Mouse (Mus musculus) CH12.LX (cell line): Measurements from ENCODE around the gene Babam2.

Experiments used
- BHLHE40 ChIP-seq: IDR thresholded peaks from 2 replicates; pipeline ENCODE4 v1.6.1; 2011; ENCODE audit warnings: mild to moderate bottlenecking, low read depth, low read length, improper control_type of control experiment
- CHD2 ChIP-seq: IDR thresholded peaks from 2 replicates; pipeline ENCODE4 v1.6.1; 2011; ENCODE audit warnings: low read length, improper control_type of control experiment
- CTCF ChIP-seq, 2 experiments: IDR thresholded peaks in 1 of 2; conservative IDR thresholded peaks in 1 of 2; 2 replicates each; pipeline ENCODE4 v1.5.1; 2011 to 2012; ENCODE audit warnings: low read depth in 2 of 2, low read length in 2 of 2, improper control_type of control experiment in 1 of 2, inconsistent platforms in 1 of 2, mild to moderate bottlenecking in 1 of 2, moderate library complexity in 1 of 2
- EP300 ChIP-seq: IDR thresholded peaks from 2 replicates; pipeline ENCODE4 v1.6.1; 2011; ENCODE audit warnings: low read length, improper control_type of control experiment
- POLR2A ChIP-seq: IDR thresholded peaks from 2 replicates; pipeline ENCODE4 v1.6.1; 2011; ENCODE audit warnings: low read depth, mild to moderate bottlenecking, improper control_type of control experiment, low read length
- RAD21 ChIP-seq: IDR thresholded peaks from 2 replicates; pipeline ENCODE4 v1.6.1; 2011; ENCODE audit warnings: low read depth, mild to moderate bottlenecking, low read length, improper control_type of control experiment, moderate library complexity
- TCF12 ChIP-seq: IDR thresholded peaks from 2 replicates; pipeline ENCODE4 v1.6.1; 2014; ENCODE audit warnings: low read depth, mild to moderate bottlenecking, inconsistent platforms, low read length, improper control_type of control experiment
- USF1 ChIP-seq: IDR thresholded peaks from 2 replicates; pipeline ENCODE4 v1.6.1; 2014; ENCODE audit warnings: low read depth, mild to moderate bottlenecking, inconsistent platforms, low read length, improper control_type of control experiment

- TF ChIP-seq CTCF (conservative IDR thresholded peaks at IDR 0.05 in 1 of 2, IDR thresholded peaks at IDR 0.05 in 1 of 2; ENCODE audit: low read depth in 2 of 2, low read length in 2 of 2) (no peak), POLR2A (no peak), TCF12 (no peak), CHD2 (no peak), BHLHE40 (no peak), EP300 (no peak), RAD21 (no peak), USF1 (no peak)
Observed at GRCm38 (mm10) chr5:31828747-31829146, 131.3 kb downstream of the Babam2 start.
